Mouse (Mus musculus): ENCODE measurements around the gene Abca8b. TPM values are rescaled to one million over a fixed set of nuclear protein-coding genes. Genes with fewer than 3 reads are reported as not detected.
"Not testable (repeated sequence)": the region's sequence is repeated elsewhere in the genome, so short reads cannot be mapped to it uniquely, and the experiment has no call there.

Abca8b gene
- 0.67 and 0.73 TPM in 2 replicates for polyA plus RNA-seq (2015; fragmentation: Nextera tagmentation; extraction: Ambion mirVana)

GRCm38 (mm10) chr11:109995624-109996023 is at the start of gene Abca8b:
Gene Abca8b, minus strand, starts transcription at chr11:109995845.
- Histone ChIP-seq H3K27me3 (replicated peaks) (no peaks in the 10 kb centered on the region), H3K9ac (0 out of 2 replicates have a peak within 1 kb of the TSS, but pooled peaks have one; percentile 16), H3K36me3 (no peaks in the 10 kb centered on the region), H3K4me2 (replicated peaks) (peak within 1 kb of the TSS; percentile 76), H3K9me3 (no peaks in the 10 kb centered on the region), H3K27ac (no peak within 1 kb of the TSS), H3K4me1 (replicated peaks) (no peaks in the 10 kb centered on the region; the same call in 1 of the 2 replicates), H3K4me3 (replicated peaks) (peak within 1 kb of the TSS; percentile 35)
- peak; percentile 98 for ATAC-seq
- under 1% methylated on average over 15 of the region's 15 CpGs for WGBS

- no peak overlapping the region for H3K9ac ChIP-seq
- H3K9me3 ChIP-seq: no peaks in the 10 kb centered on the region
- H3K27ac ChIP-seq: no peak overlapping the region
- 91% methylated on average over 2 of the region's 2 CpGs for WGBS
- H3K4me3 ChIP-seq (replicated peaks): no peak overlapping the region
- ATAC-seq: no peak
- no peak overlapping the region for H3K4me2 ChIP-seq (replicated peaks)
- H3K4me1 ChIP-seq (replicated peaks): no peaks in the 10 kb centered on the region
- H3K36me3 ChIP-seq: no peaks in the 10 kb centered on the region
- H3K27me3 ChIP-seq (replicated peaks): no peaks in the 10 kb centered on the region
Observed at GRCm38 (mm10) chr11:110037795-110038194, 42.1 kb upstream of the Abca8b start.

- Histone ChIP-seq H3K36me3 (no peaks in the 10 kb centered on the region), H3K4me1 (replicated peaks) (0 out of 2 replicates have a peak, but pooled peaks cover 3% of the 10 kb centered on the region), H3K4me2 (replicated peaks) (no peak overlapping the region), H3K9ac (no peak overlapping the region), H3K27ac (no peak overlapping the region), H3K9me3 (no peaks in the 10 kb centered on the region), H3K27me3 (replicated peaks) (no peaks in the 10 kb centered on the region), H3K4me3 (replicated peaks) (no peak overlapping the region)
- peak; percentile 67 for ATAC-seq
- WGBS: 28% methylated on average over 7 of the region's 7 CpGs
Observed at GRCm38 (mm10) chr11:110028913-110029695, 33.5 kb upstream of the Abca8b start.

- WGBS: 62% methylated on average over 2 of the region's 2 CpGs
- ATAC-seq: no peak
- no peak overlapping the region for H3K4me3 ChIP-seq (replicated peaks)
Observed at GRCm38 (mm10) chr11:110010836-110011546, 15.3 kb upstream of the Abca8b start.

GRCm38 (mm10) chr11:109995013-109995412 is 632 bp downstream of the Abca8b start:
- H3K9me3 ChIP-seq: no peaks in the 10 kb centered on the region
- H3K27me3 ChIP-seq (replicated peaks): no peaks in the 10 kb centered on the region
- H3K4me1 ChIP-seq (replicated peaks): no peaks in the 10 kb centered on the region; the same call in 1 of the 2 replicates
- H3K9ac ChIP-seq: no peak overlapping the region
- H3K4me2 ChIP-seq (replicated peaks): peak overlapping the region; percentile 76
- WGBS: 1% methylated on average over 3 of the region's 3 CpGs
- H3K36me3 ChIP-seq: no peaks in the 10 kb centered on the region
- no peak overlapping the region for H3K4me3 ChIP-seq (replicated peaks)
- H3K27ac ChIP-seq: no peak overlapping the region
- peak; percentile 64 for ATAC-seq

More at GRCm38 (mm10) chr11:110010836-110011546, 15.3 kb upstream of the Abca8b start:
- Histone ChIP-seq H3K9me3 (no peaks in the 10 kb centered on the region), H3K36me3 (no peaks in the 10 kb centered on the region), H3K4me2 (replicated peaks) (no peak overlapping the region), H3K4me1 (replicated peaks) (no peaks in the 10 kb centered on the region), H3K27ac (no peak overlapping the region), H3K9ac (no peak overlapping the region), H3K27me3 (replicated peaks) (no peaks in the 10 kb centered on the region)

- 37% methylated on average over 6 of the region's 6 CpGs for WGBS
- Histone ChIP-seq H3K4me2 (replicated peaks) (no peak overlapping the region), H3K9ac (no peak overlapping the region), H3K36me3 (no peaks in the 10 kb centered on the region), H3K27me3 (replicated peaks) (no peaks in the 10 kb centered on the region), H3K4me1 (replicated peaks) (no peaks in the 10 kb centered on the region; the same call in 1 of the 2 replicates), H3K27ac (no peak overlapping the region), H3K4me3 (replicated peaks) (no peak overlapping the region), H3K9me3 (no peaks in the 10 kb centered on the region)
- ATAC-seq: no peak
Observed at GRCm38 (mm10) chr11:109994014-109994413, 1.6 kb downstream of the Abca8b start.

GRCm38 (mm10) chr11:109991270-109991669 is 4.4 kb downstream of the Abca8b start:
- H3K4me1 ChIP-seq (replicated peaks): peaks cover 3% of the 10 kb centered on the region; the same call in 1 of the 2 replicates
- no peak overlapping the region for H3K4me3 ChIP-seq (replicated peaks)
- no peaks in the 10 kb centered on the region for H3K36me3 ChIP-seq
- no peak for ATAC-seq
- no peak overlapping the region for H3K27ac ChIP-seq
- H3K27me3 ChIP-seq (replicated peaks): no peaks in the 10 kb centered on the region
- H3K9ac ChIP-seq: no peak overlapping the region
- H3K4me2 ChIP-seq (replicated peaks): no peak overlapping the region
- 82% methylated on average over 3 of the region's 3 CpGs for WGBS
- H3K9me3 ChIP-seq: no peaks in the 10 kb centered on the region

GRCm38 (mm10) chr11:109990256-109990655 is 5.4 kb downstream of the Abca8b start:
- 78% methylated on average over 2 of the region's 2 CpGs for WGBS
- H3K27ac ChIP-seq: no peak overlapping the region
- H3K4me3 ChIP-seq (replicated peaks): no peak overlapping the region
- H3K9me3 ChIP-seq: no peaks in the 10 kb centered on the region
- H3K9ac ChIP-seq: no peak overlapping the region
- no peaks in the 10 kb centered on the region for H3K27me3 ChIP-seq (replicated peaks)
- H3K4me1 ChIP-seq (replicated peaks): 0 out of 2 replicates have a peak, but pooled peaks cover 3% of the 10 kb centered on the region
- no peaks in the 10 kb centered on the region for H3K36me3 ChIP-seq
- no peak overlapping the region for H3K4me2 ChIP-seq (replicated peaks)
- ATAC-seq: no peak

GRCm38 (mm10) chr11:109988164-109988563 is 7.5 kb downstream of the Abca8b start:
- Histone ChIP-seq H3K4me2 (replicated peaks) (no peak overlapping the region), H3K27me3 (replicated peaks) (no peaks in the 10 kb centered on the region), H3K9ac (no peak overlapping the region), H3K9me3 (no peaks in the 10 kb centered on the region), H3K27ac (no peak overlapping the region), H3K36me3 (no peaks in the 10 kb centered on the region), H3K4me1 (replicated peaks) (0 out of 2 replicates have a peak, but pooled peaks cover 3% of the 10 kb centered on the region), H3K4me3 (replicated peaks) (no peak overlapping the region)
- WGBS: 39% methylated on average over 1 of the region's 1 CpGs
- peak; percentile 70 for ATAC-seq

GRCm38 (mm10) chr11:109987460-109988072 is 8.1 kb downstream of the Abca8b start:
- 23% methylated on average over 11 of the region's 11 CpGs for WGBS
- ATAC-seq: peak; percentile 79
- H3K27ac ChIP-seq; H3K9ac ChIP-seq; H3K4me2 ChIP-seq (replicated peaks); H3K36me3 ChIP-seq; H3K27me3 ChIP-seq (replicated peaks); H3K4me3 ChIP-seq (replicated peaks); H3K9me3 ChIP-seq; H3K4me1 ChIP-seq (replicated peaks): not testable (repeated sequence)

- Histone ChIP-seq H3K36me3 (no peaks in the 10 kb centered on the region), H3K27me3 (replicated peaks) (no peaks in the 10 kb centered on the region), H3K4me1 (replicated peaks) (no peaks in the 10 kb centered on the region), H3K9me3 (no peaks in the 10 kb centered on the region), H3K9ac (no peak overlapping the region), H3K4me2 (replicated peaks) (no peak overlapping the region), H3K4me3 (replicated peaks) (no peak overlapping the region), H3K27ac (no peak overlapping the region)
- WGBS: 91% methylated on average over 2 of the region's 2 CpGs
- ATAC-seq: no peak
Observed at GRCm38 (mm10) chr11:109981872-109982271, 13.8 kb downstream of the Abca8b start.

GRCm38 (mm10) chr11:109970521-109970920 is 25.1 kb downstream of the Abca8b start:
- WGBS: 79% methylated on average over 4 of the region's 4 CpGs
- Histone ChIP-seq H3K27ac (no peak overlapping the region), H3K4me1 (replicated peaks) (no peaks in the 10 kb centered on the region), H3K9me3 (peaks cover 5% of the 10 kb centered on the region; the same call in 1 of the 2 replicates), H3K9ac (no peak overlapping the region), H3K4me2 (replicated peaks) (no peak overlapping the region), H3K36me3 (no peaks in the 10 kb centered on the region), H3K27me3 (replicated peaks) (no peaks in the 10 kb centered on the region), H3K4me3 (replicated peaks) (no peak overlapping the region)
- no peak for ATAC-seq
